Mouse (Mus musculus): Measurements from ENCODE around the gene Mospd3.

GRCm38 (mm10) chr5:137553898-137554297 lies 47.0 kb downstream of the Mospd3 start:
- TF ChIP-seq POLR2A (IDR thresholded peaks at IDR 0.05; ENCODE audit: low read depth, low read length), result no peak
- TF ChIP-seq CTCF (IDR thresholded peaks at IDR 0.05; ENCODE audit: extremely low read depth, insufficient read length, insufficient replicate concordance, low read depth, low read length), result no peak

Data from small intestine, adult 2 months (tissue).